Mouse (Mus musculus) ovary, adult 2 months (tissue): ENCODE results near the gene Kcng1. TPM values are rescaled to one million over a fixed set of nuclear protein-coding genes. Genes with fewer than 3 reads are reported as not detected.

Experiments
- polyA plus RNA-seq: library from polyadenylated mRNA; depleted of rRNA; stranded (reverse); fragments of >200 nt; gene quantifications from 2 replicates; pipeline ENCODE4 v1.2.3, GENCODE M21; 2012; rRNA removed

Kcng1 gene
- polyA plus RNA-seq, result 4.0 and 4.7 TPM in 2 replicates

GRCm38 (mm10) chr2:168281582-168281981 is at the start of gene Kcng1:
Kcng1 (minus strand) TSS chr2:168281736.

GRCm38 (mm10) chr2:168230026-168230728 is 51.4 kb downstream of the Kcng1 start, which contains the start of the genes Gm20716, Dpm1 and Mocs3:
Gm20716 (minus strand) TSS chr2:168230364.
Dpm1 (minus strand) TSS chr2:168230591.
Mocs3 (plus strand) TSS chr2:168230622.

Other genes starting within 250 kb of the Kcng1 start
- 9.9 and 11.0 TPM in 2 replicates for gene Pard6b, start 200.7 kb downstream of the Kcng1 start, polyA plus RNA-seq
- gene Adnp, start 74.6 kb downstream of the Kcng1 start, polyA plus RNA-seq, result 23.3 TPM in 2 replicates
- not detected in 2 replicates for gene Gm20716, start 51.4 kb downstream of the Kcng1 start, polyA plus RNA-seq
- 26.3 and 37.1 TPM in 2 replicates for gene Dpm1, start 51.1 kb downstream of the Kcng1 start, polyA plus RNA-seq
- 58.1 and 100 TPM in 2 replicates for gene Mocs3, start 51.1 kb downstream of the Kcng1 start, polyA plus RNA-seq